Mouse (Mus musculus) stomach, embryonic 15.5 days (tissue): Measurements from ENCODE around the gene Shisa9. TPM values are rescaled to one million over a fixed set of nuclear protein-coding genes. Genes with fewer than 3 reads are reported as not detected.

ENCODE experiments used
- ATAC-seq: fragments of 200-750 bp; cut with Nextera tagmentation; 2 replicates; pipeline ENCODE4 v1.8.0; 2017; ENCODE audit warnings: low read depth, moderate number of reproducible peaks, moderate TSS enrichment; ENCODE audit not compliant: insufficient read depth, low FRiP score
- H3K27ac ChIP-seq: fragments of 300-500 bp; sonication (generic); 2 replicates; pipeline ENCODE4 v1.5.1; 2015; ENCODE audit warnings: mild to moderate bottlenecking, inconsistent platforms
- H3K27me3 ChIP-seq: fragments of 300-500 bp; sonication (generic); replicated peaks from 2 replicates; pipeline ENCODE4 v1.6.1; 2015; ENCODE audit warnings: inconsistent platforms
- H3K36me3 ChIP-seq: fragments of 300-500 bp; sonication (generic); 2 replicates; pipeline ENCODE4 v1.6.1; 2015; ENCODE audit warnings: inconsistent platforms
- H3K4me1 ChIP-seq: fragments of 300-500 bp; sonication (generic); 2 replicates; pipeline ENCODE4 v1.6.1; 2015; ENCODE audit warnings: inconsistent platforms
- H3K4me2 ChIP-seq: fragments of 300-500 bp; sonication (generic); 2 replicates; pipeline ENCODE4 v1.6.1; 2015; ENCODE audit warnings: mild to moderate bottlenecking, inconsistent platforms
- H3K4me3 ChIP-seq: fragments of 300-500 bp; sonication (generic); replicated peaks from 2 replicates; pipeline ENCODE4 v1.5.1; 2015; ENCODE audit warnings: inconsistent platforms
- H3K9ac ChIP-seq: fragments of 300-500 bp; sonication (generic); 2 replicates; pipeline ENCODE4 v1.6.1; 2015; ENCODE audit warnings: inconsistent platforms
- H3K9me3 ChIP-seq: fragments of 300-500 bp; sonication (generic); 2 replicates; pipeline ENCODE4 v1.6.1; 2016; ENCODE audit warnings: inconsistent platforms
- WGBS: fragments of 180-500 bp; shearing (Covaris S2); methylation state at CpG from one replicate; pipeline ENCODE4 v1.1.7; 2015; 5-methylcytosine and 5-hydroxymethylcytosine counted together
- polyA plus RNA-seq: library from polyadenylated mRNA; unstranded; fragments of >200 nt; fragmentation: Nextera tagmentation; extraction: Ambion mirVana; gene quantifications from 2 replicates; pipeline ENCODE4 v1.2.1, GENCODE M21; 2015

The Shisa9 gene
- polyA plus RNA-seq, 1 experiment from 2014 or later: 1.6 TPM

- Histone ChIP-seq H3K27ac (no peak overlapping the region), H3K4me2 (no peak overlapping the region), H3K36me3 (no peaks in the 10 kb centered on the region), H3K27me3 (no peaks in the 10 kb centered on the region), H3K4me1 (no peaks in the 10 kb centered on the region), H3K9me3 (no peaks in the 10 kb centered on the region), H3K4me3 (no peak overlapping the region), H3K9ac (no peak overlapping the region)
- 78% methylated on average over 2 of the region's 2 CpGs for WGBS
- ATAC-seq: no peak
Measured at GRCm38 (mm10) chr16:12204423-12204822, 220.5 kb downstream of the Shisa9 start.

DNA sequence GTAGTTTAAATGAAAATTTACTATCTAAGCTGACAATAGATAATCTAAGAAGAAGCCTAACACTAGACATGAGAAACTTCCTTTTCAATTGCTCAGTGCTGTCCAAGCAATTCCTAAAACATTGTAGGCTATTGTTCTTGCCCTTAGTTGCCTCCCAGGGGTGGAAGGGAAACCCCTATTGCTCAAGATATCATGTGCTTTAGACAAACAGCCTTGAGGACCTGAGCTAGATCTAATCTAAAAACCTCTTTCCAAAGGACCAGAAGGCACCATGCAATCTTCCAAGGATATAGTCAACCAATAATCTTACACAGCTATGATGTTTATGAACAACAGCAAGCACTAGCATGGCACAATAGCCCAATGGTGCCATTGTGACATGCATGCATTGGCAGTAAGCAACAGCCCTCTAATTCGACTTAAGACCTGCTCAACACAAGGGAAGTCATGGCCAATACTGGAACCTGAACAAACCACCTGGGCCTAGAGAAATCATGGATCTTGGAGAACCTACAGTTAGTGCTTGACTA, 222.6 kb downstream of the Shisa9 start:
- Histone ChIP-seq H3K9me3 (no peaks in the 10 kb centered on the region), H3K27ac (no peak overlapping the region), H3K36me3 (no peaks in the 10 kb centered on the region), H3K4me1 (no peaks in the 10 kb centered on the region), H3K4me3 (no peak overlapping the region), H3K4me2 (no peak overlapping the region), H3K9ac (no peak overlapping the region), H3K27me3 (no peaks in the 10 kb centered on the region)
- ATAC-seq: no peak
- WGBS: 68% methylated on average over 1 of the region's 1 CpGs

DNA sequence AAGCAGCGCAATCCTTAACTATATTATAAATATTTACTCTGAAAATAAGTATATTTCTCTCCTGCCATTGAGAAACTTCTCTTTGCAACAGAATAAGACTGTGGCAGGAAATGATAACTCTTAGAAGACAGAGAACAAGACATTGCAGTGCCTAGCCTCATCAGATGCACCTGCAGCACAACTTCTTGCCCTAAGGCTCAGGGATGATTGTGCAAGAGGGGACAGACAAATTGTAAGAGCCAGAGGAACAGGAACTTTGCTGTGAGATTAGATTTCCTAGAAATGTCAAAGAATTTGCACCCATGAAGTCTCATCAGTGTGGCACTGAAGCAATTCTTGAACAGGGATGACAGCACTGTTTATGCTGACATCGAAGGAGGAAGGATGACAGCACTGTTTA, 223.0 kb downstream of the Shisa9 start:
- Histone ChIP-seq H3K9ac (no peak overlapping the region), H3K9me3 (no peaks in the 10 kb centered on the region), H3K4me2 (no peak overlapping the region), H3K4me1 (no peaks in the 10 kb centered on the region), H3K27ac (no peak overlapping the region), H3K36me3 (no peaks in the 10 kb centered on the region), H3K4me3 (no peak overlapping the region), H3K27me3 (no peaks in the 10 kb centered on the region)
- 59% methylated on average over 2 of the region's 2 CpGs for WGBS
- ATAC-seq: no peak

DNA sequence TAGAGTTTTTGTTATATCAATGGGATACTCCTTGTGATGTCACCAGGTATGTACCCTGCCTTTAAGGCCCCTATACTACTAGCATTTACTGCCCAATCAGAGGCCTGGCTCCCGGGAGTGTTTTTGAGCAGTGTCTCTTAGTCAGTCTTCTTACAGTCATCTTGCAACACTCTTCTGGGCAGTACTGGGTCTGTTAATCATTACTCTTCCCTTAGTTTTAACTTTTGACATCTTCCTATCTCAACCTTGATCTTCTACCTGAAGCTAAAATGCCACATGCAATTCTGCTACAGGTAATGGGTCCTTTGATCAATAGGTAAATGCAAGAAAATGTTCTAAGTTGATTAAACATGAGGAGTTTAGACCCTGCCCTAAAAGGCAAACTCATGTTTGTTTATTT, 225.4 kb downstream of the Shisa9 start:
- no peak for ATAC-seq
- Histone ChIP-seq H3K36me3 (no peaks in the 10 kb centered on the region), H3K9ac (no peak overlapping the region), H3K27ac (no peak overlapping the region), H3K9me3 (no peaks in the 10 kb centered on the region), H3K4me2 (no peak overlapping the region), H3K27me3 (no peaks in the 10 kb centered on the region), H3K4me3 (no peak overlapping the region), H3K4me1 (no peaks in the 10 kb centered on the region)
- WGBS: 95% methylated on average over 1 of the region's 1 CpGs

DNA sequence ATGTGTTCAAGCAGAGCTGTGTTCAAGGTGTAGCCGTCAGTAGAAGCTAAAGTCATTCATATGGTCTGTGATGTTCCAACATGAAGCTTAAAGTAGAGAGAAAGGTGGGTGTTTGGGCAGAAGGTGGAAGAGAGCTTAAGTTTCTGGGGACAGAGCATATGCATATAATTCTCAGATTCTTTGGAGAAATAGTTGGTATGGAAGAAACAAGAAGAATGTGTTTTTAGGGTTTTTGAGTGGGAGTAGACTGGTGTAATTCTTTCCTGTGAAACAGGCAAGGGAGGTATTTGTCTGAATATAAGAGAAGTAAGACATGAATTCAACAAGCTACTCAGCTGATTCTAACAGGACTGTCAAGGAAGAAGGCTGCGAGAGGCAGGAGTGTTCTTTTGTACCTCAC, 225.9 kb downstream of the Shisa9 start:
- WGBS: 76% methylated on average over 2 of the region's 2 CpGs
- no peak overlapping the region for H3K27ac ChIP-seq
- H3K9ac ChIP-seq: no peak overlapping the region
- no peaks in the 10 kb centered on the region for H3K4me1 ChIP-seq
- H3K4me2 ChIP-seq: no peak overlapping the region
- ATAC-seq: no peak
- H3K27me3 ChIP-seq: no peaks in the 10 kb centered on the region
- no peak overlapping the region for H3K4me3 ChIP-seq
- no peaks in the 10 kb centered on the region for H3K9me3 ChIP-seq
- H3K36me3 ChIP-seq: no peaks in the 10 kb centered on the region

DNA sequence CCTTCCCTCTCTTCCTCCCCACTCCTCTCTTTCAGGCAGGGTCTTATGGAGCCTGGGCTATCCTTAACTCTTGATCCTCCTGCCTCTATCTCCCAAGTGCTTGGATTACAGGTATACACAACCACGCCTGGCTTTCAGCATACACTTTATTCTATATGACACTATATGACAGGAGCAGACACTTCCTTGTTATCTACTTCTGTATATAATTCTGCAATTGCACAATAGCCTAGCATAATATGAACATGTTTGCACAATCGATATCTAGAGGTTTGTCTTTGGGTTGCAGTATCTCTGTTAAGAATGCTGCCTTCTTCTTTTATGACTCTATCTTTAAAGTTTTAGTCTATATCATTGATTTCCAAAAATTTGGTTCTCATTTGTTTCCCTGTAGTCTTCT, 230.1 kb downstream of the Shisa9 start:
- Histone ChIP-seq H3K36me3 (no peaks in the 10 kb centered on the region), H3K4me3 (no peak overlapping the region), H3K4me2 (no peak overlapping the region), H3K27ac (no peak overlapping the region), H3K4me1 (no peaks in the 10 kb centered on the region), H3K9me3 (no peaks in the 10 kb centered on the region), H3K9ac (no peak overlapping the region), H3K27me3 (no peaks in the 10 kb centered on the region)
- no peak for ATAC-seq
- WGBS: 81% methylated on average over 2 of the region's 2 CpGs

GRCm38 (mm10) chr16:12217289-12218150, 233.6 kb downstream of the Shisa9 start:
- Histone ChIP-seq H3K4me2 (no peak overlapping the region), H3K36me3 (no peaks in the 10 kb centered on the region), H3K27me3 (no peaks in the 10 kb centered on the region), H3K4me3 (no peak overlapping the region), H3K9me3 (no peaks in the 10 kb centered on the region), H3K27ac (no peak overlapping the region), H3K4me1 (no peaks in the 10 kb centered on the region), H3K9ac (no peak overlapping the region)
- 69% methylated on average over 13 of the region's 13 CpGs for WGBS
- ATAC-seq: no peak

DNA sequence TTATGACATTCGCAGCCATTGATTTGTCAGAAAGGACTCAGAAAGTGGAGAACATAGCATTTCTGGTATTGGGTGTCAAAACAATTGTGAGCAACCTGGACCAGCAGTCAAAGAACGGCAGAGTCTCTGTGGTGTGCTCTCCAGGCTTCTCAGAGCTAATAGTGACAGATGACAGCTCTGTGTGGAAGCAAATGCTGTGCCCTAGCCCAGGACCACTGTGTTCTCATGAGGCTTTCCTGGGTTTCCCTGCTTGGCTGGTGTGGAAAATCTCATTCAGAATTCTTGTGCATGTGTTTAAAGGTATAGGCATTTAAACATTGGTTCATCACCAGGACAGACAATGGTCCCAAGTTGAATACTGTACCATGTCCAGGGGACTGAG, 234.2 kb downstream of the Shisa9 start:
- whole genome bisulfite sequencing: 69% methylated on average over 2 of the region's 2 CpGs
- no peak overlapping the region for H3K4me2 ChIP-seq
- H3K27me3 ChIP-seq: no peaks in the 10 kb centered on the region
- no peak overlapping the region for H3K27ac ChIP-seq
- no peaks in the 10 kb centered on the region for H3K9me3 ChIP-seq
- H3K36me3 ChIP-seq: no peaks in the 10 kb centered on the region
- ATAC-seq: no peak
- no peaks in the 10 kb centered on the region for H3K4me1 ChIP-seq
- H3K9ac ChIP-seq: no peak overlapping the region
- no peak overlapping the region for H3K4me3 ChIP-seq

GRCm38 (mm10) chr16:12219821-12220220, 235.9 kb downstream of the Shisa9 start:
- H3K27ac ChIP-seq: no peak overlapping the region

GRCm38 (mm10) chr16:12223537-12223936, 239.6 kb downstream of the Shisa9 start:
- Histone ChIP-seq H3K9ac (no peak overlapping the region), H3K27ac (no peak overlapping the region), H3K27me3 (no peaks in the 10 kb centered on the region), H3K4me2 (no peak overlapping the region), H3K4me1 (no peaks in the 10 kb centered on the region), H3K9me3 (no peaks in the 10 kb centered on the region), H3K36me3 (no peaks in the 10 kb centered on the region), H3K4me3 (no peak overlapping the region)
- WGBS: 85% methylated on average over 2 of the region's 2 CpGs
- no peak for ATAC-seq

More at GRCm38 (mm10) chr16:12219821-12220220, 235.9 kb downstream of the Shisa9 start:
- no peak for ATAC-seq
- H3K9me3 ChIP-seq: no peaks in the 10 kb centered on the region
- 78% methylated on average over 3 of the region's 3 CpGs for WGBS
- no peaks in the 10 kb centered on the region for H3K4me1 ChIP-seq
- H3K27me3 ChIP-seq: no peaks in the 10 kb centered on the region
- H3K9ac ChIP-seq: no peak overlapping the region
- H3K36me3 ChIP-seq: no peaks in the 10 kb centered on the region
- no peak overlapping the region for H3K4me2 ChIP-seq
- no peak overlapping the region for H3K4me3 ChIP-seq

DNA sequence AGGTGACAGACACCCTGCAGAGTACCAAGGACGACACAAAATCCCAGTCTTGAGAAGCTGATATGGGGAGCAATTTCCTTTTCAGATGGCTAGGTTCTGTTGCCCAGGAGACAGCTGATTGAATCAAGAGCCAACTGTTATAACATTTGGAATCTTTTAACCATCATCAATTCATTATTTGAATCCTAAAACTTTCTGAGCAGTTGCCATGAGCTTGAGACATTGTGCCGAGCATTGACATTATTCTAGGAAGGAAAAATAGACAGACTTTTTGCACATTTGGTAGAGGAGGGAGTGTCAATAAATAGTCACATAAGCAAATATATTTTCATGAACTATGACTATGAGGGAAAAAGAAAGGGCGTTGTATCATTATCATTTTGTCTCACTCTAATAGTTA, 243.0 kb downstream of the Shisa9 start:
- no peaks in the 10 kb centered on the region for H3K27me3 ChIP-seq
- H3K9me3 ChIP-seq: no peaks in the 10 kb centered on the region
- 68% methylated on average over 3 of the region's 3 CpGs for WGBS
- no peak overlapping the region for H3K27ac ChIP-seq
- H3K4me1 ChIP-seq: no peaks in the 10 kb centered on the region
- H3K4me3 ChIP-seq: no peak overlapping the region
- H3K9ac ChIP-seq: no peak overlapping the region
- H3K36me3 ChIP-seq: no peaks in the 10 kb centered on the region
- H3K4me2 ChIP-seq: no peak overlapping the region
- no peak for ATAC-seq

DNA sequence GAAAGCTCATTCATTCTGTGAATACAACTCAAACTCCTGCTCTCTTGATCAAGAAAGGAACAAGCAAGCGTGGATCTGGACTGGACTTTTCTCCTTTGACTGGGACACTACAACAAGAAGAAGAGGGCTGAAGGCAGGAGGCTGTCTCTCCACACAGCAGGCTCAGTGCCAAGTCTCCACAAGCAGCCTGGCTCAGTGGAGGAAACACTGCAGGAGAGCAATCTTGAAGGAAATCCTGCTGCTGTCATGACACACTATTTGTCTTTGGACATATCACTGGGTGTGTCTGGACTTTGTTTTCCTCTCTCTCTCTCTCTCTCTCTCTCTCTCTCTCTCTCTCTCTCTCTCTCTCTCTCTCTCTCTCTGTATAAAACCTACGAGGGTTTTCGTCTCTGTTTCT, 249.4 kb downstream of the Shisa9 start:
- no peak overlapping the region for H3K9ac ChIP-seq
- H3K27ac ChIP-seq: no peak overlapping the region
- H3K4me2 ChIP-seq: no peak overlapping the region
- H3K27me3 ChIP-seq: no peaks in the 10 kb centered on the region
- no peak for ATAC-seq
- H3K9me3 ChIP-seq: no peaks in the 10 kb centered on the region
- no peaks in the 10 kb centered on the region for H3K36me3 ChIP-seq
- no peaks in the 10 kb centered on the region for H3K4me1 ChIP-seq
- 64% methylated on average over 3 of the region's 3 CpGs for WGBS
- H3K4me3 ChIP-seq: no peak overlapping the region
